Mouse (Mus musculus) left cerebral cortex, adult 18-20 months (tissue): ENCODE data around the gene Hgf. TPM values are rescaled to one million over a fixed set of nuclear protein-coding genes. Genes with fewer than 3 reads are reported as not detected.

Source experiments
- total RNA-seq, 2 experiments: library from RNA; stranded (reverse); gene quantifications; 2 replicates each; pipeline ENCODE4 v1.2.3; 2021

Gene Hgf
- total RNA-seq, 2 experiments from 2014 or later, result 8.6 to 9.9 TPM

Other genes with a start within 250 kb of the Hgf start
- gene Gm28710, start 238.3 kb downstream of the Hgf start, total RNA-seq, result not detected